Mouse (Mus musculus) limb, embryonic 14.5 days (tissue): ENCODE measurements around the gene Dapp1. TPM values are rescaled to one million over a fixed set of nuclear protein-coding genes. Genes with fewer than 3 reads are reported as not detected.
"Not testable (repeated sequence)": the region's sequence is repeated elsewhere in the genome, so short reads cannot be mapped to it uniquely, and the experiment has no call there.

Source experiments
- ATAC-seq: fragments of 200-750 bp; cut with Nextera tagmentation; 2 replicates; pipeline ENCODE4 v1.8.0; 2017; ENCODE audit warnings: low read depth, moderate number of reproducible peaks, moderate TSS enrichment; ENCODE audit not compliant: low FRiP score
- DNase-seq: peaks from one replicate; pipeline ENCODE4 v3.0.0-alpha.2; 2015; ENCODE audit warnings: low spot score
- H3K27ac ChIP-seq: fragments of 300-500 bp; sonication (generic); replicated peaks from 2 replicates; pipeline ENCODE4 v1.5.1; 2014; ENCODE audit warnings: low read depth, mild to moderate bottlenecking, low read length, moderate library complexity, mixed read lengths
- H3K27me3 ChIP-seq: fragments of 300-500 bp; sonication (generic); 2 replicates; pipeline ENCODE4 v1.6.1; 2014; ENCODE audit warnings: low read length, mixed read lengths; ENCODE audit not compliant: control insufficient read depth, insufficient read depth
- H3K36me3 ChIP-seq: fragments of 300-500 bp; sonication (generic); 2 replicates; pipeline ENCODE4 v1.6.1; 2014; ENCODE audit warnings: mild to moderate bottlenecking, low read length, moderate library complexity, mixed read lengths; ENCODE audit not compliant: control insufficient read depth, insufficient read depth
- H3K4me1 ChIP-seq: fragments of 300-500 bp; sonication (generic); 2 replicates; pipeline ENCODE4 v1.6.1; 2014; ENCODE audit warnings: antibody characterized with exemption, low read length, mixed read lengths; ENCODE audit not compliant: control insufficient read depth, insufficient read depth
- H3K4me2 ChIP-seq: fragments of 300-500 bp; sonication (generic); replicated peaks from 2 replicates; pipeline ENCODE4 v1.6.1; 2014; ENCODE audit warnings: low read depth, mild to moderate bottlenecking, low read length, moderate library complexity; ENCODE audit not compliant: severe bottlenecking
- H3K4me3 ChIP-seq: fragments of 300-500 bp; sonication (generic); replicated peaks from 2 replicates; pipeline ENCODE4 v1.5.1; 2014; ENCODE audit warnings: low read length
- H3K9ac ChIP-seq: fragments of 300-500 bp; sonication (generic); 2 replicates; pipeline ENCODE4 v1.6.1; 2014; ENCODE audit warnings: mild to moderate bottlenecking, low read depth, low read length, moderate library complexity; ENCODE audit not compliant: severe bottlenecking
- H3K9me3 ChIP-seq: fragments of 300-500 bp; sonication (generic); 2 replicates; pipeline ENCODE4 v1.6.1; 2016; ENCODE audit warnings: low read length; ENCODE audit not compliant: control insufficient read depth
- POLR2A ChIP-seq: fragments of 200-500 bp; IDR thresholded peaks from 2 replicates; pipeline ENCODE4 v1.8.0; 2012; ENCODE audit warnings: inconsistent platforms, mild to moderate bottlenecking, moderate library complexity, borderline replicate concordance; ENCODE audit not compliant: insufficient read depth, insufficient read length; ENCODE audit errors: extremely low read depth
- WGBS: fragments of 180-500 bp; shearing (Covaris S2); extraction: QIAGEN DNeasy Blood & Tissue Kit; methylation state at CpG from one replicate; pipeline ENCODE4 v1.1.7; 2014; 5-methylcytosine and 5-hydroxymethylcytosine counted together
- polyA plus RNA-seq, 2 experiments: library from polyadenylated mRNA; depleted of rRNA in 1 of 2; stranded (reverse) in 1 of 2; unstranded in 1 of 2; fragments of >200 nt; fragmentation: Nextera tagmentation in 1 of 2; extraction: Ambion mirVana in 1 of 2; gene quantifications; 2 replicates each; pipeline versions ENCODE4 v1.2.1 to v1.2.3; 2012 to 2014

Dapp1 gene
- polyA plus RNA-seq, 2 experiments, result 5.4 to 6.0 TPM

DNA sequence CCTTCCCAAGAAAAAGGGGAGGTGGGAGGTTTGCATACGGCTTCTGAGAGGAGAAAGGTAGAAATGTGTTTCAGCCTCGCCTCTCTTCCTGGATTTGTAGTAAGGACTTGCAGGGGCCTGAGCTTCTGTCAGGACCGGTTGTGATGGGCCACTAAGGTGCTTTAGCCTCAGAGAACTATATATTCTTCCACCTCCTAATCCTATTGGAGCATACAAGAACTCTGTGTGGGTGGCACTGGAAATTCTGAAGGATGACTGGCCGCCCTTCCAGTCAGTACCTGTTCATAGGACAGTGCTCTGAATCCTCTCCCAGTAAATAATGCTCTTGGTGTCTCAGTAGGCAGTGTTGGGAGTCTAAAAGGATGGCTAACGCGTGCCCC lies 62.4 kb downstream of the Dapp1 start:
- Histone ChIP-seq H3K9ac (peak overlapping the region; percentile 75), H3K9me3 (no peaks in the 10 kb centered on the region), H3K4me2 (peak overlapping the region; percentile 74), H3K27ac (peak overlapping the region; percentile 63), H3K36me3 (peaks cover 19% of the 10 kb centered on the region), H3K27me3 (no peaks in the 10 kb centered on the region), H3K4me1 (peaks cover 9% of the 10 kb centered on the region; the same call in 1 of the 2 replicates), H3K4me3 (peak overlapping the region; percentile 64)
- no peak for DNase-seq
- 14% methylated on average over 6 of the region's 6 CpGs for WGBS
- no peak for TF ChIP-seq POLR2A
- peak; percentile 20 for ATAC-seq

DNA sequence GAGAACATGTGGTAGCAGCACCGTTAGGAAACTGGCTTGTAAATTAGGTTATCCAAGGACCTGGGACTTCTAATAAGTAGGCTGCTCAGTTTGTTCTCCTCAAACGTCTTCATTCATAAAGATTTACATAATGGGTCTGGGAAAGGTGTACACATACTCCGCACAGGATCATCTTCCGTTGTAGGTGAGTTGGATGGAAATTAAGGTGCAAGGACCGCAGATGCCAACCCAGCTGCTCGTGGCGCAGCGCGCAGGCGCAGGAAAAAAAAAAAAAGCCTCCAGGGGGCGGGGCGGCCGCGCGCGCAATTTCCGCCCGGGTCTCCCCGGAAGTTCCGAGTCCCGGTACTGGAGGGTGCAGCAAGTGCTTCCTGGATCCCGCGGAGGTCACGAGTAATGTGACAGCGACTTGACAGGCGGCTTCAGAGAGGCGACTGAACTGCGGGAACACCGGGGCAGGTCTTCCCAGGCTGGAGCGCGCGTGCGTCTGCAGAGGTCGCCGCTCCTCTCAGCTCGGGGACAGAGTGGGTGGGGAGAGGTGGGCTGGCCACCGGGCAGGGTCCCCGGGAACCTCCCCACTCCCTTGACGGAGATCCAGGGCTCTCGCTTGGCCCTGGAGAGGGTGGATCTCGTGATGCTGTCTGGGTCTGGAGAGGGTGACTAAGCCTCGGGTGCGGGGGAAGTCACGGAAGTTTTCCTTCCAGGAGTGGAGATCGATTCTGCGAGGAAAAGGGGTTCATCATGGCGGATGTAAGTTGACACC lies 63.0 kb downstream of the Dapp1 start, which contains the start of gene Lamtor3:
Gene Lamtor3, plus strand, starts transcription at position 335 of the 760 bp plus-strand sequence.
- Histone ChIP-seq H3K36me3 (peaks cover 13% of the 10 kb centered on the region), H3K4me1 (peaks cover 9% of the 10 kb centered on the region; the same call in 1 of the 2 replicates), H3K4me2 (peak within 1 kb of the TSS; percentile 74), H3K27ac (peak within 1 kb of the TSS; percentile 82), H3K27me3 (no peaks in the 10 kb centered on the region), H3K9ac (peak within 1 kb of the TSS; percentile 75), H3K9me3 (no peaks in the 10 kb centered on the region), H3K4me3 (peak within 1 kb of the TSS; percentile 64)
- TF ChIP-seq POLR2A, result no peak
- DNase-seq (peak; percentile 63), ATAC-seq (peak; percentile 86)
- 2% methylated on average over 27 of the region's 47 CpGs for WGBS

DNA sequence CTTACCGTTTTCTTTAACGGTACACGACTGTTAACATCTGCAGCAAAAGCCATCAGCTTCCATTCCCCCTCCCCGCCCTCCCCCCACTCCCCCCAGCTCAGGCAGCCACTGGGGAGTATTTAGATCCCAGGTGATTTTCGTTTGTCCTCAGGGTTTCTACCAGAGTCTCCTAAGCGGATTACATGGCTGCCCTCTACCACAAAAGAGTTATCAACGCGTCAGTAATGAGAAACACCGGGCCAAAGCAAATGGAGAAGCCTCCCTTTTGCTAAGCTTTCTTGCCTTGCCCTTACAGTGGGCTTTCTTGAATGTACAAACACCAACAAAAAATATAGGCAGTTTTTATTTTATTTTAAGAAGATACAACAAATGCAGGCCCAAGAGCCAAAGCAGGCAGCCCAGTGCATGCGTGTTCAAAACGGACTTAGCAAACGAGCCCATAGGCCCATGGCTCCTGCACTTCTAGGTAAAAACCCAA lies 63.6 kb downstream of the Dapp1 start:
- peak overlapping the region; percentile 82 for H3K27ac ChIP-seq
- H3K4me3 ChIP-seq, result peak overlapping the region; percentile 64

DNA sequence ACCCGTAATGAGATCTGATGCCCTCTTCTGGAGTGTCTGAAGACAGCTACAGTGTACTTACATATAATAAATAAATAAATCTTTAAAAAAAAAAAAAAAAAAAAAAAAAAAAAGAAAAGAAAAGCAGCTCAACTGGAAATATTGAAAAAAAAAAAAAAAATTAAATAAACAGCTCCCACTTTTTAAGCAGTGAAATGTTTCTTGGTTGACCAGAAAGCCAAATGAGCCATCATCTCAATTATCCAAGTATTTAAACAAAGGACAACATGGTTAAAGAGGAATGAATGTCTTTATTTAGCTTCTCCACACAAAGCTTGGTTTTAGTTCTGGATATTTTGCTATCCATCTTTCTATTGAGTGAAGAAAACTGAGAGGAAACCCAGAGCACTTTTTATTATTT lies 66.8 kb downstream of the Dapp1 start:
- not testable (repeated sequence) for H3K4me2 ChIP-seq, H3K27ac ChIP-seq, H3K9me3 ChIP-seq, H3K4me3 ChIP-seq, H3K9ac ChIP-seq, ATAC-seq, H3K36me3 ChIP-seq, H3K4me1 ChIP-seq, H3K27me3 ChIP-seq, DNase-seq
- no CpG with 5 or more reads among the region's 1 CpGs for WGBS

More for the DNA sequence above, 63.6 kb downstream of the Dapp1 start:
- Histone ChIP-seq H3K9ac (peak overlapping the region; percentile 75), H3K36me3 (peaks cover 10% of the 10 kb centered on the region), H3K9me3 (no peaks in the 10 kb centered on the region), H3K27me3 (no peaks in the 10 kb centered on the region), H3K4me1 (peaks cover 9% of the 10 kb centered on the region; the same call in 1 of the 2 replicates), H3K4me2 (peak overlapping the region; percentile 72)
- DNase-seq (no peak), ATAC-seq (no peak)
- no peak for TF ChIP-seq POLR2A
- 21% methylated on average over 12 of the region's 12 CpGs for WGBS

DNA sequence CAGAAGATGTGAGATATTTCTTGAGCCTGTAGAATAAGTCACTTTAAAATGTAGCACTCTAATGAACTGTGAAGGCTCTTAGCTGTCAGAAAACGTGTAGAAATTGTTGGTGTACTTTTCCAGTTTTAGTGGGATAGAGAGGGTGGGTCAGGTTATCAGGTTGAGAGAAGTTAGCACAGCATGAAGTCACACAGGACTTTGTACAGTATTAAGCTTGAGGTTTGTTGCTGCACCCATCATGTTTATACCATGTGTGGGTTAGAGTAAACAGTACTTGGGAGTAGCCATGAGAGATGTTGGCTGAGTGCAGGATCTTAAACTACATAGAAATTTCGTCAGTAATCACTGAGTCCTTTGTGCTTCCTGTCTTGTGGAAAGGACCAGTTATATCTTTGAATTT lies 68.3 kb downstream of the Dapp1 start:
- DNase-seq (no peak), ATAC-seq (no peak)
- Histone ChIP-seq H3K4me3 (no peak overlapping the region), H3K36me3 (peaks cover 12% of the 10 kb centered on the region), H3K27ac (no peak overlapping the region), H3K9ac (no peak overlapping the region), H3K9me3 (no peaks in the 10 kb centered on the region), H3K4me2 (no peak overlapping the region), H3K4me1 (0 out of 2 replicates have a peak, but pooled peaks cover 2% of the 10 kb centered on the region), H3K27me3 (no peaks in the 10 kb centered on the region)
- TF ChIP-seq POLR2A, result no peak
- WGBS, result 55% methylated on average over 2 of the region's 2 CpGs
